Mouse (Mus musculus) spleen, postnatal 36 days (tissue): Measurements from ENCODE around the gene Cdhr4.
"Not testable (repeated sequence)": the region's sequence is repeated elsewhere in the genome, so short reads cannot be mapped to it uniquely, and the experiment has no call there.

ENCODE experiments used
- DNase-seq, 2 experiments: peaks; one replicate each; pipeline ENCODE4 v3.0.0; 2022; ENCODE audit warnings: low spot score in 2 of 2, mixed read lengths in 1 of 2

Cdhr4 gene

DNA sequence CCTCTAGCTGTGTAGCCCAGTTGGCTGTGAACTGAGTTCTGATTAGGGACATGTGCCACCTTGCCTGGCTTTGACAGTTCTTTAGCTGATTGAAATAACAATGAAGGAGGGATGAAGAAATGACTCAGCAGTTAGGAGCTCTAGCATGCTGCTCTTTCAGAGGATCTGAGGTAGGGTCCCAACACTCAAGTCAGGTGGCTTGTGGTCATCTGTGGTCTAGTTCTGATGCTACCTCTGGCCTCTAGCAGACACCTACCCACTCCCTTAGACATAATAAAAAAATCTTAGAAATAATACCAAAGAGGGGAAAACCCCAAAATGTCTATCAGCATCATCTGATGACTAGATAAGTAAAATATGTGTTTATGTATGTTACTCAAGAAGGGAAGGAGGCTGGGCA, 18.1 kb downstream of the Cdhr4 start:
- no peak for DNase-seq

DNA sequence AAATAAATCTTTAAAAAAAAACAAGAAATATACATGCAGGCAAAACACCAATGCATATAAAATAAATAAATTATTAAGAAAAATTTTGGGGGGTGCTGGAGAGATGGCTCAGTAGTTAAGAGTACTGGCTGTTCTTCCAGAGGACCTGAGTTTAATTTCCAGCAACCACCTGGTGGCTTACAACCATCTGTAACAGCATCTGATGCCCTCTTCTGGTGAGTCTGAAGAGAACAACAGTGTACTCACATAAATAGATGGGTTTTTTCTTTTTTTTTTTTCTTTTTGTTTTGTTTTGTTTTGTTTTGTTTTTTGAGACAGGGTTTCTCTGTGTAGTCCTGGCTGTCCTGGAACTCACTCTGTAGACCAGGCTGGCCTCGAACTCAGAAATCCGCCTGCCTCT, 21.3 kb downstream of the Cdhr4 start:
- not testable (repeated sequence) for DNase-seq

DNA sequence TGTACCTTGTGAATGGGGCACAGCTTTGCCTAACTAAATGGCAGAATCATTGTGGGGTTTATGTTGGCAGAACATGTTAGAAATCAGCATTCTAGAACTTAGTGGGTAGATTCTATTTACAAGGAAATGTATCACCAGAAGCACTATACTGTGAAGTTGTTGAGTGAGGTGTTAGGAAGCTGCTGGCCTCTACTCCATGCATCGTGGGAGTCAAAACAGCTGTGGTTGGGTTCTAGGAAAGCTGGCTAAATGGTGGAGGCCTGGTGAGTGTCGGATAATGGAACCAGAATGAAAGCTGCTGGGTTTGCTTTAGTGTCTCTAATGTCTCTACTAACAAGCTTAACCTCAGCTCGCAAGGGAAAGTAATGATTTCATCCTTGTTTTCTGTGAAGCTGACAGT, 24.8 kb downstream of the Cdhr4 start:
- no peak for DNase-seq

GRCm38 (mm10) chr9:108020741-108021140, 28.4 kb downstream of the Cdhr4 start:
- DNase-seq: no peak

DNA sequence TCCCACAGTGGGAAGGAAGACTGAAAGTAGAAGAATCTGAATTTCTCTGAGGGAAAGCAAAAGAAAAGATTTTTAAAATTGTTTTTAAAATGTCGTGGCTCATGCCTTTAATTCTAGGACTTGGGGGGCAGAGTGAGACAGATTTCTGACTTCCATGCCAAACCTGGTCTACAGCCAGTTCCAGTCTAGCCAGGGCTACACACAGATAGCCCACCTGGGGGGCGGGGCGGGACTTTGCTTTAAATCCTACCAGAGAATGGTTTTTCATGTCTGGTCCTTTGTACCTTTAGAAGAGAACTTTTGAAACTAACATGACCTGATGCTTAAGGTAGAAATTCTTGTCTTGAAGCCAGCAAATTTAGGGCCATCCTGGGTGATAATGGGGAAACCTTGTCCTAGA, 30.9 kb downstream of the Cdhr4 start:
- no peak for DNase-seq

GRCm38 (mm10) chr9:108026584-108026983, 34.3 kb downstream of the Cdhr4 start:
- DNase-seq: no peak

DNA sequence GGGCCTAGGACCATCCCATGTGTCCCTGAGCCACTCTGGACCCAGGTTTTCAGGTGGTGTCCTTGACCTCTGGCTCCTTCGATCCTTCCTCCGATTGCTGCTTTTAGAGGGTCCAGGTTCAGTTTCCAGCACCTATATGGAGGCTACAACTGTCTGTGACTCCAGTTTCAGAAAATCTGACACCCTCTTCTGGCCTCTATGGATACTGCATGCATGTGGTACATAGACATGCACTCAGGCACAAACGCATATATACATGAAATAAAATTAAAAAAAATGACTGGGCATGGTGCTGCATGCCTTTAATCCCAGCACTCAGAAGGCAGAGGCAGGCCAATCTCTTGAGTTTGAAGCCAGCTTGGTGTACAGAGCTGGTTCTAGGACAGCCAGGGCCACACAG, 35.6 kb downstream of the Cdhr4 start:
- DNase-seq: no peak

GRCm38 (mm10) chr9:108032126-108032525, 39.8 kb downstream of the Cdhr4 start:
- DNase-seq: no peak

DNA sequence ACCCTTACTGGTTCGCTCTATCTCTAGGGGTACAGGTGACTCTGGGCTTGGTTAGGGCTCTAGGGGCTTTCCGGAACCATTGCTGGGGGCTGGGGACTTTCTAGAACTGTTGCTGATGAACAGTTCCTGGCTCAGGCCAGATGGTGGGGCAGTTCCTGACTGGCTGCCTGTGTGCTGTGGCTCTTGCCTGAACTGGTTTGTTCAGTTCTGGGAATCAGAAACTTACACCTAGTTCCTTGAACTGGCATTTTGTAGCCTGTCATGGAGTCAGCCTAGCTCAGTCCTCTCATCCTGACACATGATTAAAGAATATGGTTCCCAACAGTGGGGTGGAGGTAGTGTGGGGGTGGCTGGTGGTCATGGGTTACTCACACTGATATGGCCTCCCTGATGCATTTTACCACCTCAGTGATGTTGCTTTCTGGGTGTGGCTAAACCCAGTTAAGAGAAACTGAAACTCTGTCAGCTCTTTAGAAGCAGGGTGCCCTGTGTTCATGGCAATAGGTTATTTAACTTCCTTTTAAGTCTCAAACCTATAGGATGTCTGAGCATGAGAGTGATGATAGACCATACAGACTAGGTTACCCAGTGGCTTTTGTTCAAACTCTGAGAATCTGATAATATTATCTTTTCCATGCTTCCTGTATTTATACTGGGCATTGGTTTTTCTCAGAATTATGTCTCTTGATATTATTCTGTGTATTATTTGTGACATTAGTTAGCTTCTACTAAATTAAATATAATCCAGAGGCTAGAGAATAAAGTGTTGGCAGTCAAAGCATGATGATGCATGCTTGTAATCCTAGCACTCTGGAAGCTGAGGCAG, 43.2 kb downstream of the Cdhr4 start:
- peak in 1 of 2 experiments; percentile 9 for DNase-seq

- DNase-seq: no peak
These were observed 52.6 kb downstream of the Cdhr4 start for GRCm38 (mm10) chr9:108044751-108045492.

GRCm38 (mm10) chr9:108046582-108046981, 54.3 kb downstream of the Cdhr4 start:
- no peak for DNase-seq

DNA sequence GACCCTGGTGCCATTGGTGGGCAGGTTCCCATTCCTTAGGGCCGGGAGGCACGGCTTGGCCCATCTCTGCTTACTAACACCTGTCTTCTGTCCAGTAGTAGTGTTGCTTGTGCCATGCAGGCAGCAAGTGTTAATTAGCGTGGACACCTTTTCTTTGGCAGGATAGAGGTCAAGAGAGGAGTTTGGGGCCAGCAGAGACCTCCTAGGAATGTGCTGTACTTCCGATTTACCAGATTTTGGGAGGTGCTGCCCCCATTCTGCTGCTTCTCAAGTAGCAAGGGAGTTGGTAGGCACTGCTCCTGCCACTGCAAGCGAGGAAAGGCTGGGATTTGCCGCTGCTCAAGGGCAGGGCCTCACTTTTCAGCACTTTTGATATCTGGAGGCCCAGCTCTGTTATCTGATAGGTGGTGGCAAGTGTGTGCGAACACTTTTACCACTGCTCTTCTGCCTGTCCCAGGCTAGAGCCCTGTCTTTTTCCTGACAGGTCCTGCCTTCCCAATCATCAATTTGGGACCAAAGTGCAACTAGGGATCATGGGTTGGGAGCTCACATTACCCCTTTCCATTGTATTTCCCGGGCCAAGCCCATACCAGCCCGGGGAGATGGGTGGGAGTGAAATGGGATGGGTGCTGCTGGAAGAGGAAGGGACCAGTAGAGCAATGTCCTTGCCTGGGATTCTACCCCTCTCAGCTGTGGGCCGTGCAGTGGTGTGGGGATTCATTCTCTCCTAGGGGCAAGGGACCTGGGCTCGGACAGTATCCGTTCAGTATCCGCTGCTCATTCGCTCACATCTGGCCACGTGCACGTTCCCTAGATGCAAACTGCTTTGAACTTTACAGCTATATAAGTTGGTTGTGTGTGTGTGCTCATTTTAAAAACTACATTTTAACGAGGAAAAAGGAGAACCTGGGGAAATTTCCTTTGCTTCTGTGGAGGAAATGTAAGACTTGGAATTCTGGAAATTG, 55.6 kb downstream of the Cdhr4 start:
- DNase-seq: no peak

- DNase-seq: no peak
These were observed 56.3 kb downstream of the Cdhr4 start for GRCm38 (mm10) chr9:108048566-108048955.

- peak; percentile 98 for DNase-seq
These were observed 56.7 kb downstream of the Cdhr4 start, which contains the start of gene Gmppb for GRCm38 (mm10) chr9:108049016-108049455. Gmppb (plus strand) TSS chr9:108049242.
